Mouse (Mus musculus) heart, embryonic 16.5 days (tissue): Measurements from ENCODE around the gene Gm20518. TPM values are rescaled to one million over a fixed set of nuclear protein-coding genes. Genes with fewer than 3 reads are reported as not detected.

ENCODE experiments used
- ATAC-seq: fragments of 200-750 bp; cut with Nextera tagmentation; replicated peaks from 2 replicates; pipeline ENCODE4 v1.8.0; 2017; ENCODE audit warnings: moderate number of reproducible peaks; ENCODE audit not compliant: insufficient read depth, low FRiP score; ENCODE audit errors: extremely low read depth
- H3K27ac ChIP-seq: fragments of 300-500 bp; sonication (generic); 2 replicates; pipeline ENCODE4 v1.5.1; 2014; ENCODE audit warnings: mild to moderate bottlenecking, low read length, control low read depth, moderate library complexity
- H3K27me3 ChIP-seq: fragments of 300-500 bp; sonication (generic); 2 replicates; pipeline ENCODE4 v1.6.1; 2014; ENCODE audit warnings: low read length, mixed read lengths; ENCODE audit not compliant: control insufficient read depth, insufficient read depth
- H3K36me3 ChIP-seq: fragments of 300-500 bp; sonication (generic); 2 replicates; pipeline ENCODE4 v1.6.1; 2014; ENCODE audit not compliant: control insufficient read depth, insufficient read depth
- H3K4me1 ChIP-seq: fragments of 300-500 bp; sonication (generic); 2 replicates; pipeline ENCODE4 v1.6.1; 2014; ENCODE audit warnings: low read length, mixed read lengths; ENCODE audit not compliant: control insufficient read depth, insufficient read depth
- H3K4me2 ChIP-seq: fragments of 300-500 bp; sonication (generic); 2 replicates; pipeline ENCODE4 v1.6.1; 2014; ENCODE audit warnings: low read depth, mild to moderate bottlenecking, control low read depth, low read length
- H3K4me3 ChIP-seq: fragments of 300-500 bp; sonication (generic); 2 replicates; pipeline ENCODE4 v1.5.1; 2014; ENCODE audit warnings: mild to moderate bottlenecking, control low read depth, low read length
- H3K9ac ChIP-seq: fragments of 300-500 bp; sonication (generic); 2 replicates; pipeline ENCODE4 v1.6.1; 2014; ENCODE audit warnings: low read length, control low read depth
- H3K9me3 ChIP-seq: fragments of 300-500 bp; sonication (generic); replicated peaks from 2 replicates; pipeline ENCODE4 v1.6.1; 2016; ENCODE audit warnings: low read length; ENCODE audit not compliant: control insufficient read depth
- WGBS: fragments of 180-500 bp; shearing (Covaris S2); extraction: QIAGEN DNeasy Blood & Tissue Kit; methylation state at CpG from one replicate; pipeline ENCODE4 v1.1.7; 2014; 5-methylcytosine and 5-hydroxymethylcytosine counted together
- polyA plus RNA-seq: library from polyadenylated mRNA; unstranded; fragments of >200 nt; fragmentation: Nextera tagmentation; extraction: Ambion mirVana; gene quantifications from 2 replicates; pipeline ENCODE4 v1.2.1, GENCODE M21; 2015

The Gm20518 gene
- polyA plus RNA-seq, 1 experiment from 2014 or later = 0.14 TPM

GRCm38 (mm10) chr16:17839976-17840375 is 51.5 kb downstream of the Gm20518 start:
- no peak overlapping the region for H3K4me2 ChIP-seq
- H3K4me1 ChIP-seq = no peaks in the 10 kb centered on the region
- no peak overlapping the region for H3K9ac ChIP-seq
- no peaks in the 10 kb centered on the region for H3K9me3 ChIP-seq
- no peak overlapping the region for H3K27ac ChIP-seq
- WGBS = 81% methylated on average over 4 of the region's 4 CpGs
- peaks cover 33% of the 10 kb centered on the region for H3K36me3 ChIP-seq
- H3K4me3 ChIP-seq = no peak overlapping the region
- peaks cover 21% of the 10 kb centered on the region for H3K27me3 ChIP-seq
- ATAC-seq = no peak

- H3K4me2 ChIP-seq = no peak within 1 kb of the TSS
- H3K27me3 ChIP-seq = peaks cover 41% of the 10 kb centered on the region
- H3K27ac ChIP-seq = no peak within 1 kb of the TSS
- no peak within 1 kb of the TSS for H3K4me3 ChIP-seq
- WGBS = 79% methylated on average over 6 of the region's 6 CpGs
- H3K4me1 ChIP-seq = no peaks in the 10 kb centered on the region
- peaks cover 19% of the 10 kb centered on the region for H3K36me3 ChIP-seq
- H3K9me3 ChIP-seq = no peaks in the 10 kb centered on the region
- ATAC-seq = no peak
- H3K9ac ChIP-seq = no peak within 1 kb of the TSS
Measured at GRCm38 (mm10) chr16:17838051-17838450, 53.4 kb downstream of the Gm20518 start, which contains the start of gene Car15. Car15 (minus strand) TSS chr16:17838364.

- WGBS = 59% methylated on average over 13 of the region's 13 CpGs
- ATAC-seq = no peak
Measured at GRCm38 (mm10) chr16:17835481-17835880, 56.0 kb downstream of the Gm20518 start.

GRCm38 (mm10) chr16:17834543-17834942 is 56.9 kb downstream of the Gm20518 start:
- no peak for ATAC-seq
- WGBS = 45% methylated on average over 7 of the region's 7 CpGs
- H3K27ac ChIP-seq = no peak overlapping the region
- peaks cover 74% of the 10 kb centered on the region for H3K27me3 ChIP-seq
- H3K36me3 ChIP-seq = no peaks in the 10 kb centered on the region
- H3K9me3 ChIP-seq = no peaks in the 10 kb centered on the region
- no peak overlapping the region for H3K4me2 ChIP-seq
- no peaks in the 10 kb centered on the region for H3K4me1 ChIP-seq
- H3K9ac ChIP-seq = no peak overlapping the region
- no peak overlapping the region for H3K4me3 ChIP-seq

More at GRCm38 (mm10) chr16:17835481-17835880, 56.0 kb downstream of the Gm20518 start:
- H3K9me3 ChIP-seq = no peaks in the 10 kb centered on the region
- no peaks in the 10 kb centered on the region for H3K36me3 ChIP-seq
- no peak overlapping the region for H3K27ac ChIP-seq
- H3K4me1 ChIP-seq = no peaks in the 10 kb centered on the region
- H3K4me3 ChIP-seq = no peak overlapping the region
- H3K27me3 ChIP-seq = peaks cover 66% of the 10 kb centered on the region
- H3K4me2 ChIP-seq = no peak overlapping the region
- H3K9ac ChIP-seq = no peak overlapping the region

- Histone ChIP-seq H3K4me2 (peak overlapping the region; percentile 95), H3K27me3 (peaks cover 77% of the 10 kb centered on the region), H3K9me3 (no peaks in the 10 kb centered on the region), H3K9ac (peak overlapping the region; percentile 65), H3K4me3 (peak overlapping the region; percentile 55), H3K4me1 (no peaks in the 10 kb centered on the region), H3K27ac (no peak overlapping the region), H3K36me3 (no peaks in the 10 kb centered on the region)
- ATAC-seq = no peak
- under 1% methylated on average over 87 of the region's 103 CpGs for WGBS
Measured at GRCm38 (mm10) chr16:17833681-17834399, 57.6 kb downstream of the Gm20518 start.

DNA sequence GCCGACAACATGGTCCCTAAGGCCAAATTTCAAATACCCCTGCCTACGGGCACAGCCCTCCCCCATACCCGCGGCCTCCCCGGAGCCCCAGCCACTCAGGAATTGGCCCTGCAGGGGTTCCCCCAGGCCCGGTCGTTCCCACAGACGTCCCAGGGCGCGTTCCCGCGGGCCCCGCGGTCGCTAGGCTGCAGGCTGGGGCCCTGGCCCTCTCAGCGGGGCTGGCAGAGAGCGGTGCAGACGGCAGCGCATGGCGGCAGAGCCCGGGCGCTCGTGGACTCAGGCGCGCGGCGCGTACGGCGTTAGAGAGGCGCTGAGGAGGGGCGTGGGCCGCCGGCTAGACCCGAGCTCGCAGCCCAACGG is 58.2 kb downstream of the Gm20518 start:
- under 1% methylated on average over 37 of the region's 37 CpGs for WGBS
- Histone ChIP-seq H3K4me2 (peak overlapping the region; percentile 95), H3K4me1 (no peaks in the 10 kb centered on the region), H3K4me3 (peak overlapping the region; percentile 55), H3K27me3 (peaks cover 77% of the 10 kb centered on the region), H3K9me3 (no peaks in the 10 kb centered on the region), H3K36me3 (no peaks in the 10 kb centered on the region), H3K9ac (peak overlapping the region; percentile 65), H3K27ac (no peak overlapping the region)
- ATAC-seq = 0 out of 2 replicates have a peak, but pooled peaks have one; percentile 25

DNA sequence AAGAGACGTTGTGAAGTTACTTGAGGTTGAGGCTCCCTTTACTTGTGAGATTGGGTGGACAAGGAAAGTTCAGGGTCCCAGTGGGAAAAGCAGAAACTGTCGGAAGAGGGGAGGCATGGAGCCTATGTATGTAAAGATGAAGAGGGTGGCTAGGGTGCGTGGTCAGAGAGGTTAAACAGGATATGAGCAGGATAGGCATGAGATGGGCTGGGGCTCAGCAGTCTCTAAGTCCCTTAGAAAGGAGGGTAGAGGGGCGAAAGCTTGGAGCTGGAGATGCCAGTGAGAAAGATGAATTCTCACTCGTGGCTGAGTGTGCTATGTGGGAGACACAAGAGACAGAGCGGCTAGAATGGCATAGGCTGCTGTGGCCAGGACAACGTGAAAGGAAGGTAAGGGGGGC is 58.6 kb downstream of the Gm20518 start, which contains the start of gene B830017H08Rik:
Gene B830017H08Rik, plus strand, starts transcription at position 301 of the 400 bp plus-strand sequence.
- Histone ChIP-seq H3K4me2 (peak within 1 kb of the TSS; percentile 95), H3K27ac (no peak within 1 kb of the TSS), H3K27me3 (peaks cover 77% of the 10 kb centered on the region), H3K36me3 (no peaks in the 10 kb centered on the region), H3K4me3 (peak within 1 kb of the TSS; percentile 55), H3K9ac (peak within 1 kb of the TSS; percentile 65), H3K9me3 (no peaks in the 10 kb centered on the region), H3K4me1 (no peaks in the 10 kb centered on the region)
- 32% methylated on average over 7 of the region's 7 CpGs for WGBS
- ATAC-seq = no peak

- Histone ChIP-seq H3K4me3 (no peak overlapping the region), H3K4me2 (no peak overlapping the region), H3K27me3 (peaks cover 71% of the 10 kb centered on the region), H3K9ac (no peak overlapping the region), H3K4me1 (no peaks in the 10 kb centered on the region), H3K27ac (no peak overlapping the region), H3K36me3 (no peaks in the 10 kb centered on the region), H3K9me3 (no peaks in the 10 kb centered on the region)
- WGBS = 19% methylated on average over 11 of the region's 11 CpGs
- no peak for ATAC-seq
Measured at GRCm38 (mm10) chr16:17831781-17832180, 59.7 kb downstream of the Gm20518 start.

GRCm38 (mm10) chr16:17830385-17831178 is 60.9 kb downstream of the Gm20518 start:
- Histone ChIP-seq H3K4me3 (no peak overlapping the region), H3K27ac (no peak overlapping the region), H3K4me1 (no peaks in the 10 kb centered on the region), H3K9me3 (no peaks in the 10 kb centered on the region), H3K27me3 (peaks cover 62% of the 10 kb centered on the region), H3K4me2 (no peak overlapping the region), H3K36me3 (no peaks in the 10 kb centered on the region), H3K9ac (no peak overlapping the region)
- no peak for ATAC-seq
- WGBS = 78% methylated on average over 10 of the region's 10 CpGs
